Mouse (Mus musculus) hindlimb bud, embryonic 11.5 days (tissue): Measurements from ENCODE around the gene Cog4.
A peak's percentile ranks its signal among the peaks of the same experiment; 100 is the strongest.

Experiments used
- DNase-seq: peaks from one replicate; pipeline ENCODE4 v3.0.0-alpha.2; 2012; ENCODE audit warnings: low read depth, low spot score; ENCODE audit errors: extremely low spot score

Cog4 gene

DNA sequence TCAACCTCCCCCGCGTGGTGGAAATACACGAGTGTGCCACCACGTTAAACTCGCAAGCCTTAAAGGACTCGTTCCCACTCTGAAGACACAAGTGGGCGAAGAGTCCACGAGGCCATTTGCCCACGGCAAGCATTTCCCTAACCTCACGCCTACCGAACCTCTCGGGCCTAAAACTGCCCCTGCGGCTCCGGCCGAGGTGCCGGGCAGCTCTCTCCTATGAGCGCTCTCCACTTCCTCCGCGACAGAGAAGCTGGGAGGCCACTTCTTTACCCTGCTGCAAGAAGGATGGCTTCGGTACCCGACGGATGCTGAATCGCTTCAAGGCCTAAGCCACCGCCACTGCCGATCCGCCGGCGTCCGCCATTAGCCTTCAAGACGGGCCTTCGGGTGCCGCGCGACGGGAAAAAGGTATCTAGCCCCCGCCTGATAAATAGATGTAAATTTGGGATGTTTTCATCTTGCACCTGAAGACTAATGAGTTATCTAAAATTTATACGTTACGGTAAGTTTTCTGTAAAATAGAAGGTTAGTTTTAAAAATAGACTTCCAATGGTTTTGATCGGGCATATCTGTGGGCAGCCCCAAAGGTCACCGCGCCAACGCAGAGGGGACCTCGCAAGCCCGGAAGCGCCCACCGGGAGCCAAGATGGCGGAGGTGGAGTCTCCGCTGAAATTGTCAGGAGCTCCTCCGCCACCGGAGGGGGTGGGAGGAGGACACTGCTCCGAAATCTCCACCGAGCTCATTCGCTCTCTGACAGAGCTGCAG is at the start of gene Cog4, which contains the start of gene Sf3b3:
Gene Cog4, plus strand, starts transcription at position 196 of the 766 bp plus-strand sequence.
Gene Sf3b3, minus strand, starts transcription at position 383 of the 766 bp plus-strand sequence.
- DNase-seq, result peak; percentile 94

DNA sequence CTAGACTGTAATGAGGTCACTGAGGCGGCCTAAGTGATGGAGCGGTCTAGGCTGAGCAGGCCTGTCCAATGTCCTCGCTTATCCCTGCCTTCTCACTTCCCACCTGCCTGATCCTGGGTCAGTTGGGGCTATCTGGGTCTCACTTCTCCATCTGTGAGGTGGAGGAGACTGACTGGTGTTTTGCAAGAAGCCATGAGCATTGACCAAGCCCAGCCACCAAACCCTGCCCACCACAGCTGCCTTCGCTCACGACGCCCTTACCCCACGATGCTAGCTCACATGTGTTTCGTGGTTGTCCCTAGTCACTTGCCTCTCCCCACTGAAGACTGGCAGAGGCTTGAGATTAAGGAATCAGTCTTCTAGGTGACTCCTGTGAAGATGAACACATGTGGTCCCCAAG is 49.3 kb upstream of the Cog4 start:
- no peak for DNase-seq

DNA sequence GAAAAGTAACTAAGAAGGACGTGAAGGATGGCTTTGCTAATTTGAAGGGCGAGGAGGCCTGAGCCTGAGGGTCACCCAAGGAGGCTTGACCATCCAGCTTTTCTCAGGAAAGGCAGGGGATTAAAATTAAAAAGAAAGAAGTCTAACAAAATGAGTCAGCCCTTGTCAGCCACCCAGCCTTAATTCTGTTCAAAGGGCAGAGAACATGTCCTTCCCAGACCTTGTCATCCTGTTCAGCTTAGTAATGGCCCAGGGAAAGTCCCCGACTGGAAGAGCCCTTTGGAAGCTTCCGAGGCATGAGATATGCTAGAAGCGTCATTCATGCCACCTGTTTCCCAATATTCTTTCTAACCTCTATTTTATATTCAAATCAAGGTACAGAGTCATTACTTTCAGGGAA is 43.4 kb upstream of the Cog4 start:
- no peak for DNase-seq

DNA sequence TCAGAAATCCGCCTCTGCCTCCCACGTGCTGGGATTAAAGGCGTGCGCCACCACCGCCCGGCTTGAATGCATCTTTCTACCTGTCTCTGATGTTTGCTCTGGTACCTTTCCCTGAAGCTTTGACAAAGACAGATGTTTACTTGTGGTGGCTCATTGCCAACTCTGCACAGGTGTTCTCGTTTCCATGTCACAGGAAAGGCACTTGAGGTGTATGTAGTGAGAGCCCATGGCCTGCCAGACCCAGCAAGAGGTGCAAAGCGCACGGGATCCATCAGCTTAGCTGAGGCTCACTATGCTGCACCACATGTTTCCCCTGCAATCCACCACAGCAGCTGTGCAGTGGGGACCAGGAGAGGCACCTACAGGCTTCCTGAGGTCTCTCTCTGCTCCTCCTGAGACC is 42.5 kb upstream of the Cog4 start:
- DNase-seq, result no peak

DNA sequence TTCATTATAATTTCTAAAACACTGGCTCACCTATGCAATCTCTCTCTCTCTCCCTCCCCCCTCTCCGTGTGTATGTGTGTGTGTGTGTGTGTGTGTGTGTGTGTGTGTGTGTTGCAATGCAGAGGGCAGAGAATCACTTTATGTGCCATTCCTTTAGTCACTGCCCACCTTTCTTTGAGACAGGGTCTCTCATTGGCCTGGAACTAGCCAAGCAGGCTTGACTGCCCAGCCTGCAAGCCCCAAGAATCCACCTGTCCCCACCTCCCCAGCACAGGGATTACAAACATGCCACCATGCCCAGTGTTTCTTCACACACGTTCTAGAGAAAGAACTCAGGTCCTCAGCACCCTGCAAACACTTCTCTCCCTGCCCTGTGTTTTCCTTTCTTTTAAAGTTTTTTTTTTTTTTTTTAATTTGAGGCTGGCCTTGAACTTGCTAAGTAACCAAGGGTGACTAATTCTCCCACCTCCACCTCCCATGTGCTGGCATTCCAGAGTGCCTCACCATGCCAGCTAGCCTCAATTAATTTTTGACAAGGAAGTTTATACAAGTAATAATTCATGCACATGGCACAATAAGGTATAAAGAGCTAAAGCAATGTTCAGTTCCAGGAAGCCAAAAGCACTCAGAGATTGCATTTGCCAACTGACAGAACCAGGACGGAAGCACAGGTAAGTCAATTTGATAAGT is 41.4 kb upstream of the Cog4 start:
- no peak for DNase-seq

DNA sequence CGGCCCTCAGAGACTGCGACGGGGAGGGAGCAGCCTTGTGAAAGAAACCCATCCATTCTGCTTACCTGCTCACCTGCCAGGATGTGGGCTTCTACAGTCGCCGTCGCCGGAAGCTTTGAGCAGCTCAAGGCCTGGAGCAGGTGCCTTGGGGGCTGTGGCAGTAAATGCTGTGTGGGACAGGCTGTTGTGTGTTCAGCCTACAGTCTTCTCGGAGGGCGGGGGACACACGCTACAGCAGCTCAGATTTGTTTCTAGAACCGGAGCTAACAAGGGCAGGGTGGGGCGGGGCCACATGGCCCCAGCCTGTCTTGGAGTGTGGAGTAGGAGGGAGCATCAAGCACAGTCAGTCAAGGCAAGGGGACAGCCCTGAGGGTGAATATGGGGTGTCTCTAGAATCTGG is 40.7 kb upstream of the Cog4 start, which contains the start of gene Il34:
Gene Il34, minus strand, starts transcription at position 256 of the 400 bp plus-strand sequence.
- DNase-seq, result no peak

DNA sequence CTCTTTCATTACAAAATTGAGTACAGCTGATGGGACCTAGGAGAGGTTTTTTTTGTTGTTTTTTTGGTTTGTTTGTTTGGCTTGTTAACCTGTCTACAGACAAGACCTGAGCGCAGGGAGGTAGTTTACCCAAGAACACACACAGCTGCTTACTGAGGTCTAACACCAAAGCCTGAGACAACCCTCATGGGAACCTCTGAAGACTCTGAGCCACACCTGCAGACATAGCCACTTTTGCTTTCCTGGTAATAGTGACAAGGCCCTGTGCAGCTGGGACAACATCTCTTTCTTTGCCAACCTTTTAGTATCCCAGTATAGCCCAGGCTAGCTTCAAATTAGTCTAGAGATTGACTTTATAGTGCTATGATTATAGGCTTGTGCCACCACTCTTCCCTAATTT is 40.3 kb upstream of the Cog4 start:
- DNase-seq, result no peak

DNA sequence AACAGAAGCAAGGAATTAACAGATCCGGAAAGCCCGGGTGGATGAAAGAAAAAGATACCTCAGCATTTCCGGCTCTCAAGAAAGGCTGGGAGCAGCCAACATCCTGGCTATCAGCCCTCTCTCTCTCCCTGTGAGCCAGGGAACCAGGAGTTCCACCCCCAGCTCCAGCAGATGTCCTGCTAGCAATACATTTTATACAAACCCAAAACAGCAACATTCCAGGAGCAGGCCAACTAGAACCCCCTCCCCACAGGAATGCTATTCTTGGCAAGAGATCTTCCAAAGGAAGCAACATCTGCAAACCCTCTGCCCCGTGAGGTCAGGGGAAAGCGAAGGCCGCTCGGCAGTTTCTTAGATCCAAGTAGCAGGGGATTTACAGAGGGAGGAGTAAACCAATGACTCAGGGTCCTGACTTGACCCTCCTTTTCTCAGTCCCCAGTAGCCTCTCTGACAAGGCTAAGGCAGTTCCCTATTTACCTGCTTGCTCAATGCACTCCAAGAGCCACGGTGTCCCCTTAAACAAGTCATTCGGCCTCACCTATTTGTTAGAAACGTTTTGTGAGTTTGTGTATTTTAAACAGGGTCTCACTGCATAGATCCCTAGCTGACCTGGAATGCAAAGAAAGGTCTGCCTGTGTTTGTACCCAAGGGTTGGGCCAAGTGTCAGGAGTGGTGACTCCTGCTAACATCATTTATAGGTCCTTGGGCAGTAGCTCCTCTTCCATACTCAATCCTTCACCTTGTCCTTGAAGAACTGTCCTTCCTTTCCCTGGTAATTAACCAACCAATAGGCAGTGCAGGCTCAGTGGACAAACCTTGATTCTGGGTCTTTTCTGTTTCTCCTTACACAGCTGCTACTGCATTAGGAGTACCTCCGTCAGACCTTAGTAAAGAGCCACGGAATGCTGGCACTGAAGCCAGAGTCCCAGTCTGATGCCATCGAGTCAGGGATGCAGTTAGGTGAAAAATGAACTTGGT is 37.6 kb upstream of the Cog4 start:
- no peak for DNase-seq

DNA sequence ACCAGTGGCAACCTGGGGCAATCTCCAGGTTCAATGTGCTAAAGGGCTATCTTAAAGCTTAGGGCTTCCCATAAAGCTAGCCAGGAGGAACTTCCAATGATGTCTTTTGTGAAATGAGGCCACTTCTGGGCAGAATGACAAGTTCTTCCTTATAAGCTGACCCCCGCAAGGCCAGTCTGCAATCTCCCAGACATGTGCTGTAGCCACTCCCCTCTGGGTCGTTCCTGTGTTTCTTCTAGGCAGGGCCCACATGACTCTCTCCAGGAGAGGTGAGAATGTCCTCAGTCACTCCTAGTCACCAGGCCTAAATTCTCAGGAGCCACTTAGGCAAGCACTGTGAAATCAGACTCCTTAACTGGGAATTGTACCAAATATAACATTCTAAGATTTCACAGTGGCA is 36.6 kb upstream of the Cog4 start:
- no peak for DNase-seq

DNA sequence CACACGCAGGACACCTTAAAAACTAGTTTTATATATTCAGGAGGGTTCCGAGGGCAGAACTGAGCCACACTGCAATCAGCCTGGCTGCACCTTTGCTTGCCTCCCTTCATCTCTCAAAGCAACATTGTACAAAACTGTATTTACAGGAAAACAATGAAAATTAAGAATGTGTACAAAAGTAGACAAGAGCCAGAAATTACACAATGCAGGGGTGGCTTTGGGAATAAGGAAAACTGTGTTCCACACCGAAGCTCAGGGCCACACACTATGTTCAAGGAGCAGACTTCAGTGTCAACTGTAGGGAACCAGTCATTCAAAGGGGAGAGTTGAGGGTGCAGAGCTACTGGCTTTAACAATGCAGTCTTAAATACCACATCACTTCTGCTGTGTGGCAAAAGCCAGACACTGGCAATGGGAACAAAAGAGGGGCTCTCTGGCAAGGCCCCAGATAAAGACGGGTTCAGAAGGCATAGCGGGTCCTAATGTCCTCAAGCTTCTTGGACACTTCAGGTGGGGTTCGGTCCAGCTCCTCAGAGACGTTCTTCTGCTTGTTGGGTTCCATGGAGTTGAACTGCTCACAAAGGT is 35.8 kb upstream of the Cog4 start:
- no peak for DNase-seq

DNA sequence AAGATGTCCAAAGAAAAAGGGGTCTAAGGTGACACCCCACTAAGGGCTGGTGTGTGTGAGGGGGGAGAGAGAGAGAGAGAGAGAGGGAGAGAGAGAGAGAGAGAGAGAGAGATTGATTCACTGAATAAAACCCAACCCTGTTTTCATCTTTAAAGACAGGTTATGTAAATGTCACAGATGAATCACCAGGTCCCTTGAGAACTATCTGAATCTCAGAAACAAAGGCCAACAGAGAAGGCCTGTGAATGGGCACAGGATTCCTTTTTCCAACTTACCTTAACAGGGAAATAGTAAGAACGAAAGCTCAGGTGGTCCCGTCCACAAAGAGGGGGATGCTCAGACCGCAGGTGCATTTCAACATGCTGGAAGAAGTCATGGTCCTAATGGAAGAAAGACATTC is 35.3 kb upstream of the Cog4 start:
- DNase-seq, result no peak

DNA sequence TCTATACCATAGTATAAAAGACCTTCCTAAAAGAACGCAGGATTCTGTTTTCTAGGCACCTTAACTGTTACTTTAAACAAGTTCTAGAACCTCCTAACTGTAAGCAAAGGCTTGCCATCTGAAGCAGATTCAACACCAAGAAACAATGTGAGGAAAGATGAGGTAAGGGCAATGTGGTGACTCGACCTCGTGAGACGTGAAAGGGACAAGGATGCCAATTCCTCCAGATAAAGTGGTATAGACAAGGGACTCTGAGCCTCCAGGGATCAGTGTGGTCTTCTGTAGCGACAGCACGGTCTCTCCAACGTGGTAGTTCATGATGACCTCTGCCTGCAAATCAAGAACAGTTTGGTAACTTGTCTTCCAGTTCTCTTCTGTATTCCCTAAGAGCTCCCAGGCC is 34.6 kb upstream of the Cog4 start:
- no peak for DNase-seq

DNA sequence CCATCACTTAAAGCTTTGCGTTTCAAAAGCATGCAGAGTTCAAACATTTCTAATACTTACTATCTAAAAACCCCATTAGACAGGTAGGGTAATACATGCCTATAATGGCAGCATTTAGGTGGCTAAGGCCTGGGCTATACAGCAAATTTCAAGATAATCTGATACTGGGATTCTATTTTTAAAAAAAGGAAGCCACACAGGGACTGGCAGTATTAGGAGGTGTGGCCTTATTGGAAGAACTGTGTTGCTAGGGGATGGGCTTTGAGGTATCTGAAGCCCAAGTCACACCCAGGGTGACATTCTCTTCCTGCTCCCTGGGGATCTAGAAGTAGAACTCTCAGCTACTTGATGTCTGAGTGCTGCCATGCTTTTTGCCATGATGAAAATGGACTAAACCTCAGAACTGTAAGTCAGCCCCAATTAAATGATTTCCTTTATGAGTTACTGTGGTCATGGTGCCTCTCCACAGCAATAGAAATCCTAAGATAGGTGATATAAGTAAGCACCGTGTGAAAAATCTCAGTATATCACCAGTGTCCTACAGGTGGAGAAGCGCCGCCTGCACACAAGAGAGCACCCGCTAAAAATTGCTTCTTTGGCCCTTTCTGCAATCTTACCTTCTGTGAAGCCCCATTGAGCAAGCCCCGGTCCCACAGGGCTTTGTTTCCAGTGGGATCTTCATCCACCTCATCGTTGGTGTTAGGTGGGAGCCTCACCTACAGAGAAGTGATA is 33.9 kb upstream of the Cog4 start:
- no peak for DNase-seq

DNA sequence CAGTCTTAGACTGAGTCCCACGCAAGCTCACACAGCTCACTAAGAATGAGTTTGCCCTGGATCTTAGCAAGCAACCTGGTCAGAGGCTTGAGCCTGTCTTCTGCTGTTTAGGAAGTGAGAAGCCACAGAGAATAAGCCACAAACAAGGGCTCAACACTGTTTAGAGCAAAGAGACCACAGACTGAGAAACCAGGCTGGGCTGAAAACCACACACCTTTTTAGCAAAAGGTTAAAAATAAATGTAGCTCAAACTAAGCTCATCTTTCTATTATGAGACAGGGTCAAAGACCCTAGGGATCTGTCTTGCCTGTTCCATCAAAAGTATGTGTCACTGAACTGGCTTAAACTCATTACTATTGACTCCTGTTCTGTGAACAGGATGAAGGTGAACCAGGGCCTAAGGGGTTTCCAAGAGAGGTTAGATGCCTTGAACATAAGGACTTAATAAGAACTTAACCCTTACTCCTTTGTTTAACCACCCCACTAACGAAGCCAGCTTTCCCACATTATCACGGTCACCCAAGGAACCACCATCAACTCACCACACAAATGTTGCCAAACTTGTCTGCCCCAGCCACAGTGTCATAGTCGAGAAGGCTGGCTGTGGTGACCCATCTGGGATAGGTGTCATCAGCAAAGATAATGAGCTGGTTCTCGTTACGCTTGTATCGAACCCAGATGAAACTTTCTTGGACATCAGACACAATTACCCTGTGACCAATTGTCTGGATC is 33.2 kb upstream of the Cog4 start:
- no peak for DNase-seq

DNA sequence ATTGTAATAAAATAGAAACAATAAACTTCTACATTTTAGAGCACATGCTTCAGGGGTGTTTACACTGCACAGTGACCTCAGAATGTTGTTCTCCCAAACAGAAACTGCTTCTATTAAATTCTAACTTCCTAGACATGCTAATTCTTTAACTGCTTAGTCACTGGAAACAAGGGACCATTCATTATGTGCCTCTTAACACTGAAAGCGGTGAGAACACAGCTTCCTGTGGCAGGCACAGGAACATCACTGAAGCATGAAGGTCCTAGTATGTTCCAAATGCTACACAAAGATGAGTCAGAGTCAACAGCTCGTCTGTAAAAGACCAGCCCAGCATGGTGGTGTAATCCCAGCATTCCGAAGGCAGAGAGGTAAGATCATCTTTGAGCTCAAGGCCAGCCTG is 31.1 kb upstream of the Cog4 start:
- DNase-seq, result no peak

DNA sequence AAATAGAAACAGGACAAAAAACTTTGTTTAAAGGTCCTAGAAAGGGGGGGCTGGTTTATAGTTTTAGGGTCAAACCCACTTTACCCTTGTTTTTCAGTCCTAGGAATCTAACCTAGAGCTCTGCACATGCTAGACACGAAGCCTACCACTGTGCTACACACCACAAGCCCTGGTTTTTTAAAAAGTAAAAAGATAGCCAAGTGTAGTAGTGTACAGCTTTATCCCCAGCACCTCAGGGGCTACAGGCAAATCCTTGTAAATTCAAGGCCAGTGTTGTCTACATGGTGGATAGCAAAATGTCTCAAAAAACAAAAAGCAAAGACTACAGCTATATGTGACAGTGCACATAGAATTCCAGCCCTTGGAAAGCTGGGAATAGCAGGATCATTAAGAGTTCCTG is 29.4 kb upstream of the Cog4 start:
- DNase-seq, result no peak

DNA sequence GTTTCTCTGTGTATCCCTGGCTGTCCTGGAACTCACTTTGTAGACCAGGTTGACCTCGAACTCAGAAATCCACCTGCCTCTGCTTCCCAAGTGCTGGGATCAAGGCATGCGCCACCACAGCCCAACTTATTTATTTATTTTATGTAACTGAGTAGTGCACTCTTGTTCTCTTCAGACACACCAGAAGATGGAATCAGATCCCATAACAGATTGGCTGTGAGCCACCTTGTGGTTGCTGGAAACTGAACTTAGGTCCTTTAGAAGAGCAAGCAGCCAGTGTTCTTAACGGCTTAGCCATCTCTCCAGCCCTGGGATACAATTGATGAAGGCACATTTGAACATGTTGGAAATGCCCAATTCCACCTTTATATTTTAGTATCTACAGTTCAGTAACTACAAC is 27.8 kb upstream of the Cog4 start:
- DNase-seq, result no peak

DNA sequence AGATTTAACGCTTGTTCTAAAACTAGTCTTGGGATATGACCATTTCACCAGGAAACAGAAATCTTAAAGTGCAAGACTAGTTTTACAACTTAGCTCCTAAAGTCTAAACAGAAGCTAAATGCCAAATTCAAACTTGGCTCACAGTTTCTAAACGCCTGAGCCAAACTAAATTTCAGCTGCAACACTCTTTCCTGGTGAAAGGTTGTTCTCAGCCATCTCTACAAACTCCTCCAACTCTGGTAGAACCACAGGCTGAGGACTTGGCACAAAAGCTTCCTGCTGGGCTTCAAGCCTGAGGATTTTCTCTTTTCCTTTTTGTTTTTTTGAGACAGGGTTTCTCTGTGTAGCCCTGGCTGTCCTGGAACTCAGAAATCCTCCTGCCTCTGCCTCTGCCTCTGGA is 26.1 kb upstream of the Cog4 start:
- DNase-seq, result no peak

DNA sequence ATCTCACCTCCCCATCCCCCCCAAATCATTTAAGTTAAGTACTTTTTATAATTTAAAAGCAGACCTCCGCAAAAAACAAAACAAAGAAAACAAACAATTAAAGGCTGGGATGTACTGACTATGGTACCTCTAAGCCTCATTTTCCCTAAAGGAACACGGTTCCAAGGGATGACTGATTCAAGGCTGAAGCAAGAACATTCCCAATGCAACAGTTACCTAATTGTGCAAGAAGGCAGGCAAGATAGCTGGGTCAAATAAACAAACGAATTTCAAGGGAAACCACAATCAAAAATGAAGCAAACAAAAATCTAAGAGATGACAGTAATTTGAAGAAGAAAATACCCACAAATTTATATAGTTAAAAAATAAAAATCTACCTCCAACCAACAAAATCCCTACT is 24.4 kb upstream of the Cog4 start:
- no peak for DNase-seq

DNA sequence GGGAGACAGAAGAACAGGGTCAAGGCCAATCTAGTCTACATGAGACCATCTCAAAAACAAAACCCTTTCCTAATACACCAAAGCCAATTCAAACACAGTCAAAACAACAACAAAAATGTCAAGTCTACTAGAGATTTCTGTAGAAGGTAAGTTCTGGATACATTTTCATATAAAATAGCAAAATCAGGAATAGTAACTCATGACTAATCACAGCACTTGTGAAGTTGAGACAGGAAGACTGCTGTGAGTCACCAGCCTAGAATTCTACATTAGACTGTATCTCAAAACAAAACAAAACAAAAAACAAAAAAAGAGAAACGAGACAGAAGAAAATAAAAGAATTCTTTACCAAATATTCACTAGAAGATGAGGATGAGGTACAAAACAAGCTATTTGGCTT is 21.5 kb upstream of the Cog4 start:
- no peak for DNase-seq
